Mouse (Mus musculus) heart, postnatal 36 days (tissue): ENCODE data around the gene Mrpl11. TPM values are rescaled to one million over a fixed set of nuclear protein-coding genes. Genes with fewer than 3 reads are reported as not detected.
"Not testable (repeated sequence)": the region's sequence is repeated elsewhere in the genome, so short reads cannot be mapped to it uniquely, and the experiment has no call there.

Experiments
- DNase-seq, 2 experiments: peaks; one replicate each; pipeline ENCODE4 v3.0.0; 2021 to 2022
- intact Hi-C: fragments of 180-260 bp; cut with DNase I; formaldehyde crosslinking; loops from one replicate; pipeline ENCODE4 v1.15.1; 2025
- total RNA-seq, 2 experiments: library from RNA; stranded (reverse); gene quantifications; 2 replicates each; pipeline ENCODE4 v1.2.3; 2021

Mrpl11 gene
- total RNA-seq, 2 experiments from 2014 or later: 69.1 to 69.9 TPM

GRCm38 (mm10) chr19:4990716-4991115, 28.8 kb downstream of the Mrpl11 start:
- no peak for DNase-seq
- intact Hi-C loops: loop anchor here (10.0 kb wide), 1 partner anchor 496 kb away; the partner anchor contains the start of gene 2010003K11Rik

- DNase-seq: no peak
- intact Hi-C loops: loop anchor here (10.0 kb wide), 1 partner anchor 498 kb away; the partner anchor contains the start of gene 2010003K11Rik
These were observed 30.4 kb downstream of the Mrpl11 start for GRCm38 (mm10) chr19:4992371-4992770.

GRCm38 (mm10) chr19:4992904-4993303, 31.0 kb downstream of the Mrpl11 start:
- intact Hi-C loops: loop anchor here (1.0 to 10.0 kb wide), 2 partner anchors 8 to 498 kb away; partner anchors contain the start of gene 2010003K11Rik
- peak; percentile 55 to 60 for DNase-seq

- DNase-seq: no peak
- intact Hi-C loops: loop anchor here (10.0 kb wide), 1 partner anchor 499 kb away; the partner anchor contains the start of gene 2010003K11Rik
These were observed 32.1 kb downstream of the Mrpl11 start for GRCm38 (mm10) chr19:4994043-4994442.

GRCm38 (mm10) chr19:4999445-5000140, 37.6 kb downstream of the Mrpl11 start:
- intact Hi-C loops: loop anchor here (2.0 to 10.0 kb wide), 2 partner anchors 245 to 505 kb away; partner anchors contain the start of gene 2010003K11Rik
- DNase-seq: no peak

GRCm38 (mm10) chr19:5001666-5002406, 39.9 kb downstream of the Mrpl11 start:
- peak; percentile 75 to 81 for DNase-seq
- intact Hi-C loops: loop anchor here (1.0 to 2.0 kb wide), 3 partner anchors 9 to 247 kb away; no protein-coding TSS in a partner anchor

GRCm38 (mm10) chr19:5003644-5004043, 41.7 kb downstream of the Mrpl11 start:
- DNase-seq, intact Hi-C loops: not testable (repeated sequence)

- DNase-seq: no peak
- intact Hi-C loops: no loop called here
These were observed 43.0 kb downstream of the Mrpl11 start for GRCm38 (mm10) chr19:5004925-5005324.

- no peak for DNase-seq
- intact Hi-C loops: no loop called here
These were observed 51.2 kb downstream of the Mrpl11 start for GRCm38 (mm10) chr19:5013138-5013537.

- intact Hi-C loops: loop anchor here (1.0 kb wide), 1 partner anchor 58 kb away; no protein-coding TSS in a partner anchor
- peak; percentile 22 to 28 for DNase-seq
These were observed 53.0 kb downstream of the Mrpl11 start for GRCm38 (mm10) chr19:5014961-5015398.

GRCm38 (mm10) chr19:5016221-5016742, 54.3 kb downstream of the Mrpl11 start:
- intact Hi-C loops: no loop called here
- peak in 1 of 2 experiments; percentile 32 for DNase-seq

Other genes with a start within 250 kb of the Mrpl11 start
- 1 to 10 TPM; 5.9 to 7.0 TPM for gene Rbm4b, start 205.7 kb upstream of the Mrpl11 start, total RNA-seq
- gene Rbm4, start 168.2 kb upstream of the Mrpl11 start, total RNA-seq: 10 to 100 TPM; 42.5 to 43.7 TPM
- gene Gm21992, start 150.5 kb upstream of the Mrpl11 start, total RNA-seq: 10 to 100 TPM; 18.3 to 19.8 TPM
- gene Rbm14, start 150.5 kb upstream of the Mrpl11 start, total RNA-seq: 10 to 100 TPM; 23.0 to 24.5 TPM
- 10 to 100 TPM; 28.4 to 30.3 TPM for gene Ccs, start 122.8 kb upstream of the Mrpl11 start, total RNA-seq
- not detected for gene Ccdc87, start 122.8 kb upstream of the Mrpl11 start, total RNA-seq
- 10 to 100 TPM; 84.5 to 90.7 TPM for gene Ctsf, start 107.0 kb upstream of the Mrpl11 start, total RNA-seq
- under 1 TPM; 0.30 to 0.44 TPM for gene Actn3, start 84.2 kb upstream of the Mrpl11 start, total RNA-seq
- gene Zdhhc24, start 83.5 kb upstream of the Mrpl11 start, total RNA-seq: 1 to 10 TPM; 3.2 to 3.4 TPM
- gene Bbs1, start 55.5 kb upstream of the Mrpl11 start, total RNA-seq: 1 to 10 TPM; 2.3 to 5.1 TPM
- gene Dpp3, start 33.9 kb upstream of the Mrpl11 start, total RNA-seq: 10 to 100 TPM; 17.4 to 21.3 TPM
- gene Peli3, start 19.0 kb upstream of the Mrpl11 start, total RNA-seq: 1 to 10 TPM; 1.6 to 3.3 TPM
- not detected for gene Npas4, start 28.2 kb downstream of the Mrpl11 start, total RNA-seq
- 10 to 100 TPM; 12.7 to 13.2 TPM for gene Slc29a2, start 61.7 kb downstream of the Mrpl11 start, total RNA-seq
- 10 to 100 TPM; 45.1 to 47.2 TPM for gene B4gat1, start 76.7 kb downstream of the Mrpl11 start, total RNA-seq
- gene AC124502.3, start 76.7 kb downstream of the Mrpl11 start, total RNA-seq: 1 to 10 TPM; 1.4 to 3.9 TPM
- gene Brms1, start 79.2 kb downstream of the Mrpl11 start, total RNA-seq: 10 to 100 TPM; 13.9 to 15.6 TPM
- gene Rin1, start 88.3 kb downstream of the Mrpl11 start, total RNA-seq: 1 to 10 TPM; 1.8 to 2.1 TPM
- 10 to 100 TPM; 13.8 to 15.1 TPM for gene Cd248, start 105.9 kb downstream of the Mrpl11 start, total RNA-seq
- gene Tmem151a, start 123.4 kb downstream of the Mrpl11 start, total RNA-seq: 1 to 10 TPM; 1.7 to 2.8 TPM
- 100 to 1,000 TPM in 1 of 2 experiments, 10 to 100 TPM in 1; 89.0 to 102 TPM for gene Yif1a, start 126.4 kb downstream of the Mrpl11 start, total RNA-seq
- gene Cnih2, start 136.4 kb downstream of the Mrpl11 start, total RNA-seq: under 1 TPM; 0.30 to 0.31 TPM
- 100 to 1,000 TPM; 176 to 201 TPM for gene Rab1b, start 144.9 kb downstream of the Mrpl11 start, total RNA-seq
- gene Klc2, start 156.4 kb downstream of the Mrpl11 start, total RNA-seq: 10 to 100 TPM; 47.3 to 49.7 TPM